Comparison of ENCODE assay signal across 7 mouse cellular contexts in genomic region chr16:35000923-35001560, GRCm38 (mm10). TPM values are rescaled to one million over a fixed set of nuclear protein-coding genes. Genes with fewer than 3 reads are reported as not detected.
A peak's percentile ranks its signal among the peaks of the same experiment; 100 is the strongest.
DNase-seq lines count a peak whose midpoint lies in the region; ATAC-seq lines count a peak whose summit lies in the region.

No protein-coding gene starts in this region.

- ATAC-seq in hindbrain, embryonic 12.5 days (ENCODE audit: low FRiP score), result no peak

- no peak overlapping the region for H3K9ac ChIP-seq in hindbrain, embryonic 12.5 days

- H3K4me2 ChIP-seq in hindbrain, embryonic 12.5 days (replicated peaks), result peak overlapping the region; percentile 30

- peaks cover 14% of the 10 kb centered on the region for H3K4me1 ChIP-seq in hindbrain, embryonic 12.5 days

- H3K9me3 ChIP-seq in hindbrain, embryonic 12.5 days (replicated peaks), result no peaks in the 10 kb centered on the region

- 3% methylated on average over 9 of the region's 10 CpGs for WGBS in hindbrain, embryonic 12.5 days

- DNase-seq in left cerebral cortex, adult 18-20 months (ENCODE audit: low spot score in 2 of 2), result peak; percentile 42 to 43
- DNase-seq in left cerebral cortex, adult 8-10 months (ENCODE audit: low spot score in 2 of 2), result no peak
- peak; percentile 42 for DNase-seq in embryo, embryonic 11 days
- DNase-seq in right cerebral cortex, postnatal 10 days (ENCODE audit: low spot score in 2 of 2), result peak; percentile 51 to 63
- no peak for DNase-seq in layer of hippocampus, adult 11-12 months (ENCODE audit: low spot score)
- DNase-seq in thymus, postnatal 36 days, result no peak

- no peaks in the 10 kb centered on the region for H3K36me3 ChIP-seq in hindbrain, embryonic 12.5 days

- no peak overlapping the region for H3K4me3 ChIP-seq in hindbrain, embryonic 12.5 days

- H3K27ac ChIP-seq in hindbrain, embryonic 12.5 days, result no peak overlapping the region

- 0 out of 2 replicates have a peak, but pooled peaks cover 3% of the 10 kb centered on the region for H3K27me3 ChIP-seq in hindbrain, embryonic 12.5 days

RNA-seq across cellular contexts. Expression of gene Hacd2, which starts 21.2 kb away (rescaled TPM):
- 10 to 100 TPM; 30.1 to 30.8 TPM for total RNA-seq in left cerebral cortex, adult 18-20 months (2021)
- 10 to 100 TPM; 26.1 to 37.7 (median 30.3) TPM for total RNA-seq in left cerebral cortex, adult 8-10 months (2022)
- polyA plus RNA-seq in hindbrain, embryonic 12.5 days (2016; fragmentation: Nextera tagmentation; extraction: Ambion mirVana), result 37.9 and 42.5 TPM in 2 replicates

Comparison
In these comparisons a context has a peak if more than half of its experiments do, and no peak if none do; other contexts are left out.
1. DNase-seq: peak in left cerebral cortex, adult 18-20 months (2 of 2), embryo, embryonic 11 days (single experiment) and right cerebral cortex, postnatal 10 days (2 of 2); none in left cerebral cortex, adult 8-10 months (0 of 2), layer of hippocampus, adult 11-12 months (single experiment) and thymus, postnatal 36 days (0 of 2).